Mouse (Mus musculus) lung, postnatal 25 days (tissue): Measurements from ENCODE around the gene Igfbp2.

Experiments
- DNase-seq: peaks from one replicate; pipeline ENCODE4 v3.0.0; 2022; ENCODE audit warnings: low spot score

The Igfbp2 gene

GRCm38 (mm10) chr1:72872521-72872920 lies 48.2 kb downstream of the Igfbp2 start:
- DNase-seq = peak; percentile 49

DNA sequence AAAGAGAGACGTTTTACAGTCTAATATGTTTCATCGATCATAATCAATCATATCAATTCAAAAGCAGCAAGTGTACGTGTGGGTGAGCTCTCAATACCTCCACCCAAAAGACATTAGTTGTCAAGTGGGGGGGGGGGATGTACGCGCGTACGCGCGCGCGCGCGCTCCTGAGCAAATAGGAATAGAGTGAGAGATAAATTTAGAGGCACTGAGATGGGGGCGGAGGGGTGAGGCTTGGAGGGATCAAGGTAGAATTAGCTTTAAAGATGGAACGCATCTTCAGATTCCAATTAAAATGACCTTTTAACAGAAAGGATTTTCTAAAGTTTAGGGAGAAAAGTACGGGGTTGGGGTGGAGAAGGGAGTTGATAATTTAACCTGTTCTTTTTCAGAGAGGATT lies 48.8 kb downstream of the Igfbp2 start:
- no peak for DNase-seq

GRCm38 (mm10) chr1:72873511-72874286 lies 49.4 kb downstream of the Igfbp2 start:
- DNase-seq = no peak

GRCm38 (mm10) chr1:72874287-72875211 lies 50.2 kb downstream of the Igfbp2 start, which contains the start of gene Igfbp5:
Igfbp5 (minus strand) TSS chr1:72874884.
- DNase-seq = peak; percentile 54

DNA sequence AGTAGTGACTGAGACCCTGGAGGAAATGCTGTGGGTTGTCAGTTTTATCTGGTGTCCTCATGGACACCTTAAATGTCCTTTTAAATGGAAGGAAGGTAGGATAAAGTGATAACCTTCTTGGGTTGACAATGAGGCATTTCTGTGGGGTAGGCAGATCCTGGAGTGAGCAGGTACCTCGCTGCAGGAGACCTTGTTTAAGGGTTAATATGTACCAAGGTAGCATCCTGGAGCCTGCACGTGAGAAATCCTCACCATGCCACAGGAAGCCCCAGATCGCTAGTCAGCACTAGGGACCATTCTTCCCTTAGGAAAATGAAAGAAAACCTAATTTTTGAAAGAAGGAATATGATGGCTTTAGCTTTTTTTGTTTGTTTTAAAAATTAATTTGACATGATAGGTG lies 51.4 kb downstream of the Igfbp2 start:
- DNase-seq = no peak

DNA sequence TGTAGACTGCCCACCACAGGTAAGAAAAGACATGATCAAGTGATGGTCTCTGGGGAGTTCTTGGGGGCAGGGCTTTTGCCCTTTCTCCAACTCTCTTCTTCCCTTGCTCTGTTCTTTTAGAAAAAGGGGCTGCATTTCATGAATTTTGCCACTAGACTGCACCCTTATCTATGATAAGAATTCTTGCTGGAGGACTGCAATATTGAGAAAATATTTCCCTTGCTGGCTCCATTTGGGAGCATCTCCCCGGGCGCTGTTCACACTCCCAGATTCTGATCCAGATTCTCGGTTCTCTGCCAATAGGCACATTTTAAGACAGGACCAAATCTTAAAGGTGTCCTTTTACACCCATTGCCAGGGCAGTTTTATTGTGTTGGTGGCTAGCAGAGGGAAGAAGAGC lies 51.8 kb downstream of the Igfbp2 start:
- DNase-seq = no peak

DNA sequence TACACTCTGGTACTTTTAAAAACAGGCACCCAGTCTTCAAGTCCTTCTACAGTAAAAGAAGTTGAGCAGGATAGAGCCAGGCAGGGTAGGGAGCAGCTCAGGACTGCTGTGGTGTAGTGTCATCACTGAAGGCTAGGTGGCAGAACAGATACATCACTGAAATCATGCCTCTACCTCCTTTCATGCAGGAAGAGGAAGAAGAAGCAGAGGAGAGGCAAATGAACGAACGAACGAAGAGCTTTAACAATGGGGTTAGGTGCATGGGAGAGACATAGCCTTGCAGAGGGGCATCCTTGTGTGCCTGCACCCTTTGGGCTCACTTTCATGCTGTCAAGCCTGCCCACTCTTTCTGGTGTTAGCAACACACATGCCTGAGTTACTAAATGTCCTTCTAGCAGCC lies 53.6 kb downstream of the Igfbp2 start:
- peak; percentile 48 for DNase-seq

DNA sequence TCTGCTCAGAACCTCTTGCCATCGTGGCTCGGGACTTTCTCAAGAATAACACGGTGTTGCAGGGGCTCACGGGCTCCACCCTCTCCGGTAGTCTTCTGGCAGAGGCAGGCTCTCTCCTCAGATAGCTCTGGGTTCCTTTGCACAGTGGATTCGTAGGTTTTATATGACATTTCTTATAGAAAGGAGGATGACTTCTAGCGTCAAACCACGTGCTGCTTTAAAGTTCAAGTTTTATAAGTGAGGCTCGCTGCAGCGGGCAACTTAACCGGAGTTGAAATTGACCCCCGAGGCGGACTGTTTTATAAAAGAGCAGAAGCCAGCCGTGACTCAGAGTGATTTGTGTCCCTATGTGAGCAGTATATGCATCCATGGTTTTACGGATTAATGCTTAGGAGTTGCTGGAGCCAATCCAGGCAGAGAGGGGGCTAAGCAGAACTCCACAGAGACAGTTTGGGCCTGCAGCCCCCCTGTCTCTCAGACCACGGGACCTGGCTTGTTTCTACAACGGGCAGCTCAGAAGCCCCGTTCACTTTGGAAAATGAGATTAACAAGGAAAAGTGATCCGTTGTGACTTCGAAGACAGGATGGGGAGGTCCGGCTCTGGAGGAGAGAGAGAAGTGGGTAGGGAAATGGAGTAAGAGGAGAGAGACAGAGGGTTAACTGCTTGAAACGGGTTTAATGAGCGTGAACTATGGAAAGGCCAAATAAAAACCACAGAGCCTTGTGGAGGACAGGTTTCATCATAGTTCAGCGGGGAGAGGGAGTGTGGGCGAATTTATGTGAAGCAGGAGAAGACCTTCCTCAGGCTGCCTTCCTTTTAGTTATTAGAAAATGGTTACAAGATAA lies 54.4 kb downstream of the Igfbp2 start:
- no peak for DNase-seq

DNA sequence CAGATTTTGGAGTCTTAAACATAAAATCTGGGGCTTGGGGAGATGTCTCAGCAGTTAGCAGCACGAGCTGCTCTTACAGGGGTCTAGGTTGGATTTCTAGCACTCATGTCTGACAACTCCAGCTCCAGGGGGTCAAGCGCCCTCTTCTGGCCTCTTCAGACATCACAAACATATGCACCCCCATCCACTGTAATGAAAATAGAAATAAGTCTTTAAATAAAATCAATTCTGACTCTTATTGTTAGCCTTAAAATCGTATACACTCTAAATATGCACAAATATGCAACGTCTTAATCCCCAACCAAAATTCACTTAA lies 55.0 kb downstream of the Igfbp2 start:
- DNase-seq = no peak

GRCm38 (mm10) chr1:72885111-72885818 lies 61.0 kb downstream of the Igfbp2 start:
- no peak for DNase-seq

DNA sequence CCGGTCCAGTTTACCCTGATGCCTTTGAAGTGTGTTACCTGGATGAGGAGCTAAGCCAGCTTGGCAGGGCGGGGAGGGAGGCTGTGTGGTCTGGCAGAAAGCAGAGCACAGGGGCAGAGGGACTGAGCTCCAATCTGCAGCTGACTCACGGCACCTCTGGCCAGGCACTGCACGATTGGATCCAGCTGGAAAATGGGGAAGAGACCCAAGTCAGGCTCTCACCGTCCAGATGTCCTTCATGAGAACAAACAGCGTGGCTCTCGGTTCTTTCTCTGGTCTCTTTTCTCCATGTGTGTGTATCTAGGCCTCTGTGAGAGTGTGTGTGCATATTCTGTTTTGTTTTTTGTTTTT lies 61.5 kb downstream of the Igfbp2 start:
- DNase-seq = peak; percentile 58

GRCm38 (mm10) chr1:72887910-72888309 lies 63.6 kb downstream of the Igfbp2 start:
- DNase-seq = no peak

- no peak for DNase-seq
Observed at GRCm38 (mm10) chr1:72895821-72896220, 71.5 kb downstream of the Igfbp2 start.
